In the genomic region with DNA sequence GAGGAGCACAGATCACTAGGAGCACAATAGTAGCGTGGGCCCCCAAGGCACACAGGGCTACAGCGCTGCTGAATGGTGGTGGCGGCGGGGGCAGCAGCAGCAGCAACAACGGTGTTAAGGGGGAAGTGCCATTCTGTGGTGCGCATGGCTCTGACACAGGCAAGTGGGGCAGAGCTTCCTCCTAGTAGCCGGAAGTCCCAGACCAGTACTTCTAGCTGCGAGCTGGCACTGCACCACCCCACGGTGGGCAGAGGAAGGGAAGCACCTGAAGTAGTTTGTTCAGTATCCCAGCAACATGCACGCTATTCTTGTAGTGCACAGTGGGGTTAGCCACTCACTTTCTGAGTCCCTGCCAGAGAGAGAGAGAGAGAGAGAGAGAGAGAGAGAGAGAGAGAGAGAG, we compare ENCODE assay signal across 8 mouse cellular contexts. TPM values are rescaled to one million over a fixed set of nuclear protein-coding genes. Genes with fewer than 3 reads are reported as not detected.
DNase-seq lines count a peak whose midpoint lies in the region; ATAC-seq and TF ChIP-seq lines count a peak whose summit lies in the region.

No protein-coding gene starts in this region.

- no peak for TF ChIP-seq CTCF in intestine, postnatal 0 days (IDR thresholded peaks at IDR 0.05; ENCODE audit: low read depth)

- H3K27ac ChIP-seq in forebrain, embryonic 15.5 days (replicated peaks), result no peak overlapping the region
- H3K27ac ChIP-seq in intestine, postnatal 0 days (ENCODE audit: low read depth, low read length), result no peak overlapping the region
- H3K27ac ChIP-seq in liver, embryonic 13.5 days, result no peak overlapping the region

- no peaks in the 10 kb centered on the region for H3K27me3 ChIP-seq in forebrain, embryonic 15.5 days
- H3K27me3 ChIP-seq in intestine, postnatal 0 days (replicated peaks; ENCODE audit: control insufficient read depth, insufficient read depth, low read length), result no peaks in the 10 kb centered on the region
- no peaks in the 10 kb centered on the region for H3K27me3 ChIP-seq in liver, embryonic 13.5 days

- H3K9ac ChIP-seq in forebrain, embryonic 15.5 days (replicated peaks), result no peak overlapping the region
- no peak overlapping the region for H3K9ac ChIP-seq in intestine, postnatal 0 days (ENCODE audit: low read depth, low read length)
- H3K9ac ChIP-seq in liver, embryonic 13.5 days, result no peak overlapping the region

- H3K4me2 ChIP-seq in forebrain, embryonic 15.5 days (replicated peaks), result peak overlapping the region; percentile 6; the same call in 1 of the 2 replicates
- peak overlapping the region; percentile 17; the same call in 1 of the 2 replicates for H3K4me2 ChIP-seq in intestine, postnatal 0 days (replicated peaks; ENCODE audit: low read depth)
- peak overlapping the region; percentile 28; the same call in 1 of the 2 replicates for H3K4me2 ChIP-seq in liver, embryonic 13.5 days

- no peak overlapping the region for H3K4me3 ChIP-seq in forebrain, embryonic 15.5 days
- H3K4me3 ChIP-seq in intestine, postnatal 0 days (ENCODE audit: low read depth, low read length), result no peak overlapping the region
- no peak overlapping the region for H3K4me3 ChIP-seq in liver, embryonic 13.5 days (replicated peaks)

- H3K36me3 ChIP-seq in forebrain, embryonic 15.5 days, result no peaks in the 10 kb centered on the region
- no peaks in the 10 kb centered on the region for H3K36me3 ChIP-seq in intestine, postnatal 0 days (ENCODE audit: control insufficient read depth, insufficient read depth)
- no peaks in the 10 kb centered on the region for H3K36me3 ChIP-seq in liver, embryonic 13.5 days

- no peak for ATAC-seq in forebrain, embryonic 15.5 days (replicated peaks)
- no peak for ATAC-seq in intestine, postnatal 0 days
- peak; percentile 41; the same call in 1 of the 2 replicates for ATAC-seq in liver, embryonic 13.5 days (ENCODE audit: low read depth)

- no peaks in the 10 kb centered on the region for H3K9me3 ChIP-seq in forebrain, embryonic 15.5 days
- no peaks in the 10 kb centered on the region for H3K9me3 ChIP-seq in intestine, postnatal 0 days (ENCODE audit: control insufficient read depth)
- H3K9me3 ChIP-seq in liver, embryonic 13.5 days (replicated peaks), result no peaks in the 10 kb centered on the region

- peak; percentile 24 for DNase-seq in adrenal gland, postnatal 10 days
- DNase-seq in adrenal gland, adult 2 months, result no peak
- peak; percentile 64 to 70 for DNase-seq in B cell, adult 2 months
- DNase-seq in liver, embryonic 13.5 days, result no peak
- DNase-seq in naive thymus-derived CD4-positive, alpha-beta T cell, adult 2 months (ENCODE audit: low read depth), result peak; percentile 18
- DNase-seq in thymus, postnatal 36 days, result peak; percentile 23 to 44

- WGBS in forebrain, embryonic 15.5 days, result 19% methylated on average over 10 of the region's 10 CpGs
- 36% methylated on average over 10 of the region's 10 CpGs for WGBS in intestine, postnatal 0 days
- WGBS in liver, embryonic 13.5 days (ENCODE audit: insufficient replicate concordance), result 19% methylated on average over 10 of the region's 10 CpGs

- no peaks in the 10 kb centered on the region for H3K4me1 ChIP-seq in forebrain, embryonic 15.5 days
- no peaks in the 10 kb centered on the region for H3K4me1 ChIP-seq in intestine, postnatal 0 days (replicated peaks; ENCODE audit: control insufficient read depth, insufficient read depth, low read length)
- H3K4me1 ChIP-seq in liver, embryonic 13.5 days (replicated peaks), result peaks cover 9% of the 10 kb centered on the region

RNA-seq across cellular contexts. Expression of a gene that starts 10.5 kb away (rescaled TPM):
- 10 to 100 TPM; 47.9 to 54.3 TPM for total RNA-seq in adrenal gland, postnatal 10 days (2021)
- total RNA-seq in adrenal gland, adult 2 months (2021), result 100 to 1,000 TPM in 1 of 2 experiments, 10 to 100 TPM in 1; 68.8 to 379 TPM
- polyA plus RNA-seq in adrenal gland, adult 2 months (2012; rRNA removed), result 214 and 283 TPM in 2 replicates
- polyA plus RNA-seq in forebrain, embryonic 15.5 days (2015; fragmentation: Nextera tagmentation; extraction: Ambion mirVana), result 39.7 and 40.9 TPM in 2 replicates
- polyA plus RNA-seq in intestine, postnatal 0 days (2015; fragmentation: Nextera tagmentation; extraction: Ambion mirVana), result 3.5 and 3.6 TPM in 2 replicates
- polyA plus RNA-seq in liver, embryonic 13.5 days (2015; fragmentation: Nextera tagmentation; extraction: Ambion mirVana), result 13.5 and 17.8 TPM in 2 replicates

RNA-seq across cellular contexts. Expression of a gene that starts 49.3 kb away (rescaled TPM):
- total RNA-seq in adrenal gland, postnatal 10 days (2021), result 10 to 100 TPM; 15.3 to 21.4 TPM
- total RNA-seq in adrenal gland, adult 2 months (2021), result 10 to 100 TPM; 20.4 to 46.6 TPM
- 1.8 and 3.2 TPM in 2 replicates for polyA plus RNA-seq in adrenal gland, adult 2 months (2012; rRNA removed)
- 69.3 and 74.7 TPM in 2 replicates for polyA plus RNA-seq in forebrain, embryonic 15.5 days (2015; fragmentation: Nextera tagmentation; extraction: Ambion mirVana)
- 24.3 and 26.1 TPM in 2 replicates for polyA plus RNA-seq in intestine, postnatal 0 days (2015; fragmentation: Nextera tagmentation; extraction: Ambion mirVana)
- 21.4 and 26.1 TPM in 2 replicates for polyA plus RNA-seq in liver, embryonic 13.5 days (2015; fragmentation: Nextera tagmentation; extraction: Ambion mirVana)

Comparison
In these comparisons a context has a peak if more than half of its experiments do, and no peak if none do; other contexts are left out.
1. DNase-seq: peak in adrenal gland, postnatal 10 days (single experiment), B cell, adult 2 months (2 of 2), naive thymus-derived CD4-positive, alpha-beta T cell, adult 2 months (single experiment) and thymus, postnatal 36 days (2 of 2); none in adrenal gland, adult 2 months (single experiment) and liver, embryonic 13.5 days (single experiment).
2. Peak in every context shown above with its lines, with median percentiles within 50 percentile points of each other: H3K4me2 ChIP-seq.